Mouse (Mus musculus) layer of hippocampus, postnatal 14 days (tissue): Measurements from ENCODE around the gene Csnka2ip. TPM values are rescaled to one million over a fixed set of nuclear protein-coding genes. Genes with fewer than 3 reads are reported as not detected.

Experiments
- DNase-seq, 2 experiments: peaks; one replicate each; pipeline ENCODE4 v3.0.0; 2021 to 2022; ENCODE audit warnings: low spot score in 2 of 2, mixed read lengths in 1 of 2
- long read RNA-seq, 2 experiments: library from polyadenylated mRNA; stranded (forward); transcript quantifications; one replicate each; pipeline ENCODE4 v2.0.0; 2021
- total RNA-seq, 2 experiments: library from RNA; stranded (reverse); gene quantifications; 2 replicates each; pipeline ENCODE4 v1.2.3; 2021

Gene Csnka2ip
- total RNA-seq = under 1 TPM; 0.29 to 0.44 TPM
- long read RNA-seq, experiment 1 = 0 reads
- long read RNA-seq, experiment 2 = 0 reads

DNA sequence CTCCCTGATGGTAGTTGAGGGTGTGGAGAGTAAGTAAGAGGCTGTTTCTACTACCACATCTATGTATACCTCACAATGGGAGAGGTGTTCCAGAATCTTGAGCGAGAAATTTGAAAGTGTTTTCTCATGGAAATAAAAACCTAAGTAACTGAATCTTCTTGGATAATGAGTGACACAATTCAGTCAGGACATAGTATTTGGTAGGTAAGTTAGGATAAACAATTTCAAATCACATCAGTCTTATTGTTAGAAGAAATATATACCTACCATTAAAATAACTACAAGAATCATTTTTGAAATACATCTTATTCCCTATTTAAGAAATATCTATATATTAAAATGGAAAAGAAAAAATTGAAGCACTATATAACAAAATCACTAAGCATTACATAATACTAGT lies at the start of gene Csnka2ip:
TSS of gene Csnka2ip (minus strand) at position 101 of the 400 bp plus-strand sequence.
- no peak for DNase-seq

- no peak for DNase-seq
These were observed 47.5 kb upstream of the Csnka2ip start for GRCm38 (mm10) chr16:64649594-64650290.

DNA sequence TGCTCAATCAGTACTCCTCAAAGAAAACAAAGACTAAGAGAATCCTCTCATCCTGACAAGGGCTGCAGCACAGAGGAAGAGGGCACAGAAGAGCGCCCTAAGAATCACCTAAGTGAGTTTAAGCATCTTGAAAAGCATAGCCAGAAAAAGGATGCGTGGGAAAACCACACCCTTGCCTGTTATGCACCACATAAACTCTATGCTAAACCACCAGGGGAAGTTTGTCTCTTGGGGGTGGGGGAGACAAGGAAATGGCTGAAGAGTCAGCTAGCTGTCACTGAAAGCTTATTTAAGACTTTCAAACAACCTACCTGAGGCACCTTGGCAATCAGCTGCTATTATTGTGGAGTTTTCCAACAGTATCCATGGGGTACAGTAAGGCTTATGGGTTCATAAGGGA lies 45.6 kb upstream of the Csnka2ip start:
- no peak for DNase-seq

DNA sequence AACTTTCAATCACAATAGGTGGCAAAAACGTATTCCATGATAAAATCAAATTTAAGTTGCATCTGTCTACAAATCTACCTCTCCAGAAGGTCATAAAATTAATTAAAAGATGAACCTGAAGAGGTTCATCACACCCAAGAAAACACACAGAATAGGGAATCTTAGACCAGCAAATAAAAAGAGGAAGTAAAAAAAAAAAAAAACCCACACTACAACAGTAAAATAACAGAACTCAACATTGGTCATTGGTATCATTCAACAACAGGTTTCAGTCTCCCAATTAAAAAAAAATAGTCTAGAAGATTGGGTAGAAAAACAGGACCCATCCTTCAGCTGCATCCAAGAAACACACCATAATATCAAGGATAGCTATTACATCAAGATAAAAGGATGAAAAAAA lies 32.9 kb upstream of the Csnka2ip start:
- no peak for DNase-seq

DNA sequence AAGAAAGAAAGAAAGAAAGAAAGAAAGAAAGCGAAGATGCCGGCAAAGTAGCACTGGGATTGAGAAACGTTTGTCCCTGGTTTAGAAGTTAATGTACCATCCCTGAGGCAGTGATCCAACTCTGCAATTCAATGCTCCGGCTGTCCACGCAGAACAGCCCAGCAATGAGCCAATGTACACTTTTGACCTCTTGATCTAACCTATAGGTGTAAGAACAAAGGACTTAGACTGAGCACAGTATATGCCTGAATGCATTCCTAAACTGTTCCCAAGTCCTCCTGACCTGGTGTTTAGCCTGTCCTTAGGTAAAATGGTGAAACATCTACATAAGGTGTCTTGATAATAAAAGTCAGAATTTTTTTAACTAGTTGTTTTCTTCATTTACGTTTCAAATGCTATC lies 17.9 kb upstream of the Csnka2ip start:
- no peak for DNase-seq

DNA sequence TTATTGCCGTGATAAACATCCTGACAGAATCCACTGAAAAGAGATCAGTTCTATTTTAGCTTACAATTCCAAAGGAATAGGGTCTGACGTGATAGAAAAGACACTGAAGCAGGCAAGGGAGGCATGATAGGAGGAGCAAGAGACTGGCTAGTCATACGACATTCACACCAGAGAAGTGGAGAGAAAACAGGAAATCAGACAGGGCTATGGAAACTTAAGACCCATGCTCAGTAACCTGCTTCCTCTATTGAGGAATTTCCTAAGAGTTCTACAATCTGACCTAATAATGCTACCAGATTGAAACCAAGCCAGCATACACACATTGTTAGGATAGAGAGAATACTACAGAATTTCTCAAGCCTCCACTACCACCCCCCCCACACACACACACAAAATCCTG lies 12.4 kb upstream of the Csnka2ip start:
- DNase-seq = no peak

GRCm38 (mm10) chr16:64607793-64608192 lies 5.6 kb upstream of the Csnka2ip start:
- no peak for DNase-seq

- no peak for DNase-seq
These were observed 15.4 kb downstream of the Csnka2ip start for GRCm38 (mm10) chr16:64586825-64587224.

DNA sequence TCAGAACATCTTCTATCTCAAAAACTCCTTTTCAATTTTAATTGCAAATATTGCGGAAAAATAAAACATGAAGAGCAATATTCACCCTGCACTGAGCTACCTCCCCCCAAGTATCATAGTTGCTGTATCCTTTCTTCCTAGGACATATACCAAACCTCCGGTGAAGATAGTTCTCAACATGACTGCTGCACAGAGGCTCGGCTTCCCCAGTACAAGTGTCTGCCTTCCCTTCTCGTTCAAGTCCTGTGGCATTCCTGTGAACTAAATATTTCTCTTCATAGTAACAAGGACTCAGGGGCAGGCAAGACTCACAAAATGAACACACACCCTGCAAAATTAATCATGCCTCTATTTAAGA lies 16.0 kb downstream of the Csnka2ip start:
- DNase-seq = no peak

DNA sequence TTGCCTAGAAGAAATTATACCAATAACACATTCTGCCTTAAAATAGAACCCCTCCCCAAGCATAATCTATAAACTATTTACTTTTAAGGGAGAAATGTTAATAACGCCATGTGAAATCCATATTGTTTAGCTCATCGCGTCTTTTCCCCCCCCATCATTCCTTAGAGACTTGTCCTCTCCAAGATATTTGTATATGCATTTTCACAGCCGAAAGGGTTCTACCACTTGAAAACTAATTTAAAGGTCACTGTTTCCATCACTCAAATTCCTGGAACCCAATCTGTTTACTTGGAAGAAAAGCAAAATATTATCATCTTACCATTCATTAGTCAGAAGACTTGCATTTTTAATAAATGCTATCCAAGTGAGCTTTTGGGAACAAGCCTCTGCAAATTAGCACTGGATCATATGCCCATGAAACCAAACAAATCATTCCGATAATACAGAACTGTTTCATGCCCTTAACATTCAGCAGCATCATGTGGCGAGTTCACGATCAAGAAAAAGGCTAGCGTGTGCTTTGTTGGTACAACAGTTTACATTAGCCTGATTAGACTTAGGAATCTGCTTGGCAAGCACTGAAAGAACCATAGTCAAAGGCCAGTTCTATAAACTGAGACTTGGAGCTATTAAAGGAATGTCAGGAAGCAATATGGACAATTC lies 16.5 kb downstream of the Csnka2ip start:
- no peak for DNase-seq

DNA sequence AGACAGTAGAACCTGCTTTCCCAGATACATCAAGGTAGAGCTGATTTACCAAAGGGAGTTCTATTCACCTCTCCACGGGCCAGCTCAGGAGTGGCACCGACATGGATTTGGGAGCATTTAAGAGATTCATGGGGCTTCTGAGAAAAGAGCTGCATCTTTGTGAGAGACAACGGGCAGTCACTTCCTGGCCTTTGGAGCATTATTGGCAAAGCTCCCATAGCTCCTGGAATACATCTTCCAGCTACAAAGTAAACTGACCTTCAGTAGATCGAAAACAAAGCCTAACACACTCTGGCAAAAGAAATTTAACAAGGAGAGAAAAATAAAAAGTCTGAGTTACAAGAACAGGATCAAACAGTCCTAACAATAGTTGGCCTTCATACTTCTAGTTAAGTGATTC lies 17.6 kb downstream of the Csnka2ip start:
- DNase-seq = no peak

DNA sequence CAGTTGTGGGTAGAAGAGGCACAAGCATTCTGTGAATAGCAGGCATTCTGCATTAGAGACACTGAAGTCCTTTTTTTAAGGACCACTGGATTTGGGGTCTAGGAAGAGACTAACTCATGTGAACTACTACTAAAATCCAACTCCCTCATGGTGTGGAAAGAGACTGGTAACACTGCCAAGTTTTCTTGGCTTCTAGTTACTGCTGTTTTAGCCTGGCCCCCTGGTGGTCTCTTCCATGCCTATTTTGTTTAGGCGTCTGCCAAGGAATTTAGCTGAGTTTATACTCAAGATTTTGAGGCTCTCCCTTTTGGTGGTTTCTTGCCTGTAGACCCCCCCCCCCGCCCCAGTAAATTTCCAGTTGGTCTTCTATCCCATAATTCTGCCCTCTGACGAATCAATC lies 18.8 kb downstream of the Csnka2ip start:
- peak in 1 of 2 experiments; percentile 14 for DNase-seq

DNA sequence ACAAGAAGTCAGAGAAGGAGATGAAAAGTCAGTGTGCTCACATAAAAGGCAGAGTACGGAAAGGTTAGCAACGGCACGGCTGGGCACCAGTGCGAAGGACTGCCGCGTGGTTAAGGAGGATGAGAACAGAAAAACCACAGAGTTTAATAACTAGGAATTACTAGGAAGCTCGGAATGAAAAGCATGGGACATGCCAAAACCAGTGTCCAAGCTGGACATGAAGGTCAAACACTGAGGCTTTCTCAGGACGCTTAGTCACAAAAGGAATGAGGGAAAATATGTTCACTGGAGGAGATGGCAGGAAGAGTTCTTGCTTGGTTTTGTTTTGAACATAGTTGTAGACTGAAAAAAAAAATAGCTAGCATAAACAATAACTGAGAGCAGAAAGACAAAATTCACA lies 32.7 kb downstream of the Csnka2ip start:
- no peak for DNase-seq

- no peak for DNase-seq
These were observed 39.1 kb downstream of the Csnka2ip start for GRCm38 (mm10) chr16:64563081-64563480.

DNA sequence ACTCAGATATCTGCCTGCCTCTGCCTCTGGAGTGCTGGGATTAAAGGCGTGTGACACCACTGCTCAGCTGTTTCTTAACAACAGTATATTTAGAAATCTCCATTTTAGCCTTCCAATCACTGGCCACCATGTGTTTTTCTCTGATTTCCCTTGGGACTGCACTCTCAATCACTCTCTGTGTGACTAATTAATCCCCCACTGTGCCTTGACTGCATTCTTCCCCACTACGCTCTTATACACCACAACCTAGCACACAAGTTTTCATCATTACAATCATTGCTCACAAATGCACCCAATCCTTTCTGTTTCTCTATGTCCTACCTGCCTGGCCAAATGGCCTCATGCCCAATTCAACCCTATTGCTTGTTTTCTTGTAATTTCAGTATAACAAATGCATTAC lies 43.7 kb downstream of the Csnka2ip start:
- no peak for DNase-seq

- no peak for DNase-seq
These were observed 75.3 kb downstream of the Csnka2ip start for GRCm38 (mm10) chr16:64526883-64527282.

- DNase-seq = no peak
These were observed 78.1 kb downstream of the Csnka2ip start for GRCm38 (mm10) chr16:64524051-64524645.

DNA sequence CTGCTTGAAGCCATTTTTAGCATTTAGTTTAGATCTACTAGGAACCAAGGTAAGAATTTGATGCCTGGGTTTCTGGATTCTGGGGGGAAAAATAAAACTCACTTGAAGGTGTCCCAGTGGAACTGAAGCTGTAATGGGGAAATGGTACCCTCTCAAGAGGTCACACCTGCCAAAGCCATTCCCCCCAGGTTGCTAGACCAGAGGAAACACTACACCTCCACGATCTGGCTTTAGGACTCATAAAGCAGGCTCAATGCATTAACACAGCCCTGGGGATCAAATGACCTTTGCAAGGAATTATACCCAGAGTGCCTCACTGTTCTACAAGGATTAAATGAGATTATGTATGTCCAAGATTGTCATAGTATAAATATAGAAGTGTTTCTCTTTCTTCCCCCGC lies 88.8 kb downstream of the Csnka2ip start:
- no peak for DNase-seq
